Mouse (Mus musculus) small intestine, adult 2 months (tissue): ENCODE results near the gene Zhx3.

Experiments used
- CTCF ChIP-seq: fragments of 200-500 bp; IDR thresholded peaks from 2 replicates; pipeline ENCODE4 v1.5.1; 2012; ENCODE audit warnings: low read depth, mild to moderate bottlenecking, control low read depth, inconsistent platforms, low read length, moderate library complexity, mixed read lengths; ENCODE audit not compliant: insufficient replicate concordance, insufficient read length; ENCODE audit errors: extremely low read depth
- POLR2A ChIP-seq: fragments of 200-500 bp; IDR thresholded peaks from 2 replicates; pipeline ENCODE4 v1.6.1; 2012; ENCODE audit warnings: low read depth, mild to moderate bottlenecking, control low read depth, inconsistent platforms, low read length, moderate library complexity

GRCm38 (mm10) chr2:160874231-160874877, 1.6 kb upstream of the Zhx3 start:
- TF ChIP-seq POLR2A (no peak), CTCF (no peak)
